Comparison of ENCODE assay signal across 12 mouse cellular contexts in genomic region chr19:3972229-3972628, GRCm38 (mm10). TPM values are rescaled to one million over a fixed set of nuclear protein-coding genes. Genes with fewer than 3 reads are reported as not detected.
A peak's percentile ranks its signal among the peaks of the same experiment; 100 is the strongest.
DNase-seq lines count a peak whose midpoint lies in the region; ATAC-seq and TF ChIP-seq lines count a peak whose summit lies in the region.
"Had no signal": no experiment of that assay in that cellular context is flagged by ENCODE, and none has a peak within 500 bp of the region (broad histone marks: within the 10 kb centered on the region; RNA-seq: fewer than 3 reads in every experiment).

TSS of gene Aldh3b2 (plus strand) at chr19:3972328.

- H3K4me1 ChIP-seq in liver, embryonic 15.5 days (replicated peaks), result peaks cover 20% of the 10 kb centered on the region
- no peaks in the 10 kb centered on the region; the same call in 1 of the 2 replicates for H3K4me1 ChIP-seq in stomach, postnatal 0 days (replicated peaks; ENCODE audit: control insufficient read depth, insufficient read depth)
- no peaks in the 10 kb centered on the region for H3K4me1 ChIP-seq in forebrain, postnatal 0 days (ENCODE audit: insufficient read depth)
- no peaks in the 10 kb centered on the region for H3K4me1 ChIP-seq in midbrain, embryonic 11.5 days (ENCODE audit: control insufficient read depth, insufficient read depth, low read length)
- H3K4me1 ChIP-seq: neural tube, embryonic 12.5 days had no signal

- H3K4me2 ChIP-seq in liver, embryonic 15.5 days, result peak within 1 kb of the TSS; percentile 37; the same call in 1 of the 2 replicates
- peak within 1 kb of the TSS; percentile 11; the same call in 1 of the 2 replicates for H3K4me2 ChIP-seq in stomach, postnatal 0 days (replicated peaks; ENCODE audit: low read depth)
- H3K4me2 ChIP-seq in forebrain, postnatal 0 days (ENCODE audit: low read depth), result no peak within 1 kb of the TSS
- H3K4me2 ChIP-seq in midbrain, embryonic 11.5 days, result no peak within 1 kb of the TSS
- H3K4me2 ChIP-seq: neural tube, embryonic 12.5 days had no signal

- peak; percentile 29 for DNase-seq in embryo, embryonic 11 days
- DNase-seq in embryo, embryonic 9.5 days (ENCODE audit: extremely low spot score), result no peak
- peak; percentile 83 for DNase-seq in stomach, postnatal 0 days (ENCODE audit: low spot score)
- no peak for DNase-seq in forebrain, postnatal 0 days
- no peak for DNase-seq in heart, postnatal 14 days
- no peak for DNase-seq in midbrain, embryonic 11.5 days (ENCODE audit: low spot score, missing footprints)
- DNase-seq: B cell, adult 2 months; cerebellum, postnatal 36 days had no signal

- H3K27ac ChIP-seq in liver, embryonic 15.5 days (replicated peaks), result 0 out of 2 replicates have a peak within 1 kb of the TSS, but pooled peaks have one; percentile 9
- peak within 1 kb of the TSS; percentile 74 for H3K27ac ChIP-seq in stomach, postnatal 0 days (replicated peaks)
- no peak within 1 kb of the TSS for H3K27ac ChIP-seq in forebrain, postnatal 0 days (ENCODE audit: low read depth, low read length)
- no peak within 1 kb of the TSS for H3K27ac ChIP-seq in midbrain, embryonic 11.5 days (ENCODE audit: low read depth, low read length)
- H3K27ac ChIP-seq: kidney, postnatal 0 days; neural tube, embryonic 12.5 days had no signal

- no peaks in the 10 kb centered on the region for H3K9me3 ChIP-seq in liver, embryonic 15.5 days (replicated peaks)
- H3K9me3 ChIP-seq in stomach, postnatal 0 days (ENCODE audit: control insufficient read depth, low read length), result no peaks in the 10 kb centered on the region
- H3K9me3 ChIP-seq in forebrain, postnatal 0 days (ENCODE audit: low read length), result no peaks in the 10 kb centered on the region
- H3K9me3 ChIP-seq in midbrain, embryonic 11.5 days (ENCODE audit: control insufficient read depth, low read length), result no peaks in the 10 kb centered on the region
- H3K9me3 ChIP-seq: neural tube, embryonic 12.5 days had no signal

- no peak within 1 kb of the TSS for H3K9ac ChIP-seq in liver, embryonic 15.5 days
- H3K9ac ChIP-seq in stomach, postnatal 0 days (ENCODE audit: low read length), result no peak within 1 kb of the TSS
- H3K9ac ChIP-seq in forebrain, postnatal 0 days, result no peak within 1 kb of the TSS
- H3K9ac ChIP-seq in midbrain, embryonic 11.5 days (ENCODE audit: low read length), result no peak within 1 kb of the TSS
- H3K9ac ChIP-seq: neural tube, embryonic 12.5 days had no signal

- intact Hi-C loops in heart, postnatal 14 days (cut with DNase I), result loop anchor here (2.0 kb wide), 1 partner anchor 21 kb away; no protein-coding TSS in a partner anchor

- peak; percentile 90 for ATAC-seq in erythroid progenitor cell, adult 5-6 weeks (replicated peaks; ENCODE audit: low FRiP score, poor library complexity, severe bottlenecking)
- ATAC-seq in liver, embryonic 15.5 days (ENCODE audit: insufficient read depth), result peak; percentile 77
- peak; percentile 78 for ATAC-seq in stomach, postnatal 0 days (ENCODE audit: low FRiP score, low TSS enrichment)
- no peak for ATAC-seq in forebrain, postnatal 0 days
- no peak for ATAC-seq in midbrain, embryonic 11.5 days (ENCODE audit: low FRiP score)

- peak; percentile 92 for TF ChIP-seq EP300 in stomach, postnatal 0 days (optimal IDR thresholded peaks at IDR 0.05)

- no peak within 1 kb of the TSS for H3K4me3 ChIP-seq in liver, embryonic 15.5 days (replicated peaks)
- H3K4me3 ChIP-seq in stomach, postnatal 0 days (ENCODE audit: low read depth, low read length), result peak within 1 kb of the TSS; percentile 4; the same call in 1 of the 2 replicates
- no peak within 1 kb of the TSS for H3K4me3 ChIP-seq in forebrain, postnatal 0 days (ENCODE audit: low read depth, low read length)
- no peak within 1 kb of the TSS for H3K4me3 ChIP-seq in midbrain, embryonic 11.5 days (ENCODE audit: low read depth, low read length)
- H3K4me3 ChIP-seq: neural tube, embryonic 12.5 days had no signal

- no peaks in the 10 kb centered on the region for H3K27me3 ChIP-seq in liver, embryonic 15.5 days
- no peaks in the 10 kb centered on the region for H3K27me3 ChIP-seq in stomach, postnatal 0 days (ENCODE audit: control insufficient read depth, insufficient read depth, low read length)
- H3K27me3 ChIP-seq in forebrain, postnatal 0 days (ENCODE audit: insufficient read depth, low read length), result no peaks in the 10 kb centered on the region
- no peaks in the 10 kb centered on the region for H3K27me3 ChIP-seq in midbrain, embryonic 11.5 days (ENCODE audit: control insufficient read depth, insufficient read depth, low read length)

- no peaks in the 10 kb centered on the region for H3K36me3 ChIP-seq in liver, embryonic 15.5 days (replicated peaks)
- no peaks in the 10 kb centered on the region for H3K36me3 ChIP-seq in stomach, postnatal 0 days (ENCODE audit: control insufficient read depth, insufficient read depth, low read length)
- no peaks in the 10 kb centered on the region for H3K36me3 ChIP-seq in forebrain, postnatal 0 days (ENCODE audit: insufficient read depth)
- H3K36me3 ChIP-seq in midbrain, embryonic 11.5 days (ENCODE audit: control insufficient read depth, insufficient read depth, low read length), result no peaks in the 10 kb centered on the region
- H3K36me3 ChIP-seq: neural tube, embryonic 12.5 days had no signal

- WGBS in liver, embryonic 15.5 days (ENCODE audit: insufficient replicate concordance), result 30% methylated on average over 9 of the region's 9 CpGs
- 20% methylated on average over 9 of the region's 9 CpGs for WGBS in stomach, postnatal 0 days
- WGBS in forebrain, postnatal 0 days, result 61% methylated on average over 9 of the region's 9 CpGs
- 59% methylated on average over 9 of the region's 9 CpGs for WGBS in midbrain, embryonic 11.5 days

- no peak for TF ChIP-seq CTCF in stomach, postnatal 0 days (IDR thresholded peaks at IDR 0.05; ENCODE audit: low read depth)
- TF ChIP-seq CTCF in forebrain, postnatal 0 days (IDR thresholded peaks at IDR 0.05; ENCODE audit: low read depth), result no peak

RNA-seq across cellular contexts. Expression of gene Aldh3b2, which starts in this region (rescaled TPM):
- total RNA-seq in erythroid progenitor cell, adult 5-6 weeks (2015; ENCODE audit: low replicate concordance), result 1.3 and 6.5 TPM in 2 replicates
- 1.1 and 2.4 TPM in 2 replicates for total RNA-seq in erythroid progenitor cell, adult 5-6 weeks (2017; ENCODE audit: low replicate concordance)
- 0.18 and 0.32 TPM in 2 replicates for polyA plus RNA-seq in liver, embryonic 15.5 days (2015; fragmentation: Nextera tagmentation; extraction: Ambion mirVana)
- polyA plus RNA-seq in stomach, postnatal 0 days (2015; fragmentation: Nextera tagmentation; extraction: Ambion mirVana), result 75.8 and 84.1 TPM in 2 replicates
- 1.5 and 2.7 TPM in 2 replicates for total RNA-seq in forebrain, postnatal 0 days (2014; rRNA removed)
- 1.8 and 1.9 TPM in 2 replicates for polyA plus RNA-seq in forebrain, postnatal 0 days (2015; fragmentation: Nextera tagmentation; extraction: Ambion mirVana)
- under 1 TPM; 0.57 to 0.59 TPM for total RNA-seq in heart, postnatal 14 days (2021)
- 0.44 and 0.50 TPM in 2 replicates for polyA plus RNA-seq in midbrain, embryonic 11.5 days (2014; fragmentation: Nextera tagmentation; extraction: Ambion mirVana)

Comparison
In these comparisons a context has a peak if more than half of its experiments do, and no peak if none do; other contexts are left out.
1. RNA of gene Aldh3b2 (polyA plus RNA-seq): 75.8 to 84.1 TPM in stomach, postnatal 0 days; 1.8 to 1.9 TPM in forebrain, postnatal 0 days, 0.44 to 0.50 TPM in midbrain, embryonic 11.5 days and 0.18 to 0.32 TPM in liver, embryonic 15.5 days; every median in the first group is over 10 times any median in the second.
2. DNase-seq: peak in embryo, embryonic 11 days (single experiment) and stomach, postnatal 0 days (single experiment); none in embryo, embryonic 9.5 days (single experiment), forebrain, postnatal 0 days (single experiment), heart, postnatal 14 days (0 of 2) and midbrain, embryonic 11.5 days (single experiment).
3. Peak in ATAC-seq, H3K27ac ChIP-seq and H3K4me2 ChIP-seq in liver, embryonic 15.5 days; RNA of the gene not detected or under 1 TPM.
4. ATAC-seq: peak in erythroid progenitor cell, adult 5-6 weeks (single experiment) and stomach, postnatal 0 days (single experiment); none in forebrain, postnatal 0 days (single experiment) and midbrain, embryonic 11.5 days (single experiment).